In genomic region chr19:10397479-10398153, GRCm38 (mm10) we compare ENCODE assay signal across 11 mouse cellular contexts. TPM values are rescaled to one million over a fixed set of nuclear protein-coding genes. Genes with fewer than 3 reads are reported as not detected.
DNase-seq lines count a peak whose midpoint lies in the region; ATAC-seq lines count a peak whose summit lies in the region.
"Had no signal": no experiment of that assay in that cellular context is flagged by ENCODE, and none has a peak within 500 bp of the region (broad histone marks: within the 10 kb centered on the region; RNA-seq: fewer than 3 reads in every experiment).

No protein-coding gene starts in this region.

- 26% methylated on average over 8 of the region's 8 CpGs for WGBS in heart, embryonic 11.5 days (ENCODE audit: insufficient replicate concordance)

- peaks cover 8% of the 10 kb centered on the region; the same call in 1 of the 2 replicates for H3K4me1 ChIP-seq in heart, embryonic 11.5 days (ENCODE audit: control insufficient read depth, insufficient read depth, low read length)

- no peak overlapping the region for H3K4me2 ChIP-seq in heart, embryonic 11.5 days

- no peaks in the 10 kb centered on the region for H3K36me3 ChIP-seq in heart, embryonic 11.5 days (ENCODE audit: control insufficient read depth, insufficient read depth, low read length)

- no peak for ATAC-seq in heart, embryonic 11.5 days (replicated peaks; ENCODE audit: insufficient number of reproducible peaks, low FRiP score, low TSS enrichment)
- ATAC-seq in granulocyte monocyte progenitor cell, adult 5-6 weeks (replicated peaks; ENCODE audit: poor library complexity, severe bottlenecking) = no peak
- ATAC-seq: intestine, postnatal 0 days had no signal

- H3K9ac ChIP-seq in heart, embryonic 11.5 days (ENCODE audit: low read depth, low read length) = no peak overlapping the region

- H3K9me3 ChIP-seq in heart, embryonic 11.5 days (replicated peaks; ENCODE audit: control insufficient read depth, low read length) = no peaks in the 10 kb centered on the region

- H3K4me3 ChIP-seq in heart, embryonic 11.5 days (ENCODE audit: low read depth, low read length) = no peak overlapping the region

- H3K27ac ChIP-seq in heart, embryonic 11.5 days (ENCODE audit: low read depth, low read length) = no peak overlapping the region

- peak; percentile 43 for DNase-seq in heart, postnatal 4 days
- peak; percentile 72 for DNase-seq in cerebellum, adult 9-11 months
- peak; percentile 81 for DNase-seq in layer of hippocampus, adult 9-11 months
- DNase-seq in right cerebral cortex, postnatal 25 days = peak; percentile 85
- DNase-seq in kidney, adult 8-10 months = no peak
- DNase-seq: adrenal gland, postnatal 36 days; embryo, embryonic 11 days; lung, adult 18-20 months had no signal

- H3K27me3 ChIP-seq in heart, embryonic 11.5 days (ENCODE audit: control insufficient read depth, insufficient read depth, low read length) = peaks cover 12% of the 10 kb centered on the region; the same call in 1 of the 2 replicates

RNA-seq across cellular contexts. Expression of gene Syt7, which starts 8.7 kb away (rescaled TPM):
- 10 to 100 TPM; 40.8 to 44.7 TPM for total RNA-seq in heart, postnatal 4 days (2021)
- polyA plus RNA-seq in heart, embryonic 11.5 days (2014; fragmentation: Nextera tagmentation; extraction: Ambion mirVana) = 1.2 and 2.0 TPM in 2 replicates
- total RNA-seq in granulocyte monocyte progenitor cell, adult 5-6 weeks (2014; fragmentation: Nextera tagmentation) = not detected in 2 replicates
- not detected in 2 replicates for total RNA-seq in granulocyte monocyte progenitor cell, adult 5-6 weeks (2017)

RNA-seq across cellular contexts. Expression of gene Lrrc10b, which starts 59.7 kb away (rescaled TPM):
- 1 to 10 TPM; 3.3 to 4.7 TPM for total RNA-seq in heart, postnatal 4 days (2021)
- 0.19 TPM in 1 of 2 replicates, not detected in the other for polyA plus RNA-seq in heart, embryonic 11.5 days (2014; fragmentation: Nextera tagmentation; extraction: Ambion mirVana)
- not detected in 2 replicates for total RNA-seq in granulocyte monocyte progenitor cell, adult 5-6 weeks (2014; fragmentation: Nextera tagmentation)
- total RNA-seq in granulocyte monocyte progenitor cell, adult 5-6 weeks (2017) = 0.34 TPM in 1 of 2 replicates, not detected in the other

Comparison
In these comparisons a context has a peak if more than half of its experiments do, and no peak if none do; other contexts are left out.
1. DNase-seq: peak in heart, postnatal 4 days (single experiment), cerebellum, adult 9-11 months (single experiment), layer of hippocampus, adult 9-11 months (single experiment) and right cerebral cortex, postnatal 25 days (single experiment); none in kidney, adult 8-10 months (0 of 2).
2. RNA of gene Syt7, which starts 8.7 kb away (total RNA-seq): 40.8 to 44.7 TPM in heart, postnatal 4 days; not detected in granulocyte monocyte progenitor cell, adult 5-6 weeks; every median in the first group is over 10 times any median in the second.